Mouse (Mus musculus) liver, embryonic 14.5 days (tissue): ENCODE data around the gene Scel. TPM values are rescaled to one million over a fixed set of nuclear protein-coding genes. Genes with fewer than 3 reads are reported as not detected.

Experiments used
- ATAC-seq: fragments of 200-750 bp; cut with Nextera tagmentation; 2 replicates; pipeline ENCODE4 v1.8.0; 2017; ENCODE audit warnings: moderate number of reproducible peaks, mild to moderate bottlenecking, moderate library complexity; ENCODE audit not compliant: insufficient read depth
- DNase-seq, 3 experiments: peaks; one replicate each; pipeline ENCODE4 v3.0.0-alpha.2; 2012 to 2013; ENCODE audit warnings: low read depth in 3 of 3, low spot score in 3 of 3
- H3K27ac ChIP-seq: fragments of 300-500 bp; sonication (generic); 2 replicates; pipeline ENCODE4 v1.5.1; 2014; ENCODE audit warnings: moderate library complexity, mild to moderate bottlenecking, control low read depth, inconsistent platforms
- H3K27me3 ChIP-seq: fragments of 300-500 bp; sonication (generic); 2 replicates; pipeline ENCODE4 v1.6.1; 2014; ENCODE audit warnings: mild to moderate bottlenecking, low read length, moderate library complexity; ENCODE audit not compliant: control insufficient read depth, insufficient read depth
- H3K36me3 ChIP-seq: fragments of 300-500 bp; sonication (generic); replicated peaks from 2 replicates; pipeline ENCODE4 v1.6.1; 2014; ENCODE audit warnings: low read depth; ENCODE audit not compliant: control insufficient read depth, insufficient read depth
- H3K4me1 ChIP-seq, 2 experiments: fragments of 200-500 bp in 1 of 2; fragments of 300-500 bp in 1 of 2; sonication (generic) in 1 of 2; replicated peaks; 2 replicates each; pipeline ENCODE4 v1.6.1; 2012 to 2014; ENCODE audit warnings: antibody characterized with exemption in 1 of 2, inconsistent platforms in 1 of 2, low read length in 1 of 2; ENCODE audit not compliant: control insufficient read depth in 2 of 2, insufficient read depth in 2 of 2
- H3K4me2 ChIP-seq: fragments of 300-500 bp; sonication (generic); 2 replicates; pipeline ENCODE4 v1.6.1; 2014; ENCODE audit warnings: low read depth, mild to moderate bottlenecking, control low read depth, moderate library complexity
- H3K4me3 ChIP-seq, 2 experiments: fragments of 200-500 bp in 1 of 2; fragments of 300-500 bp in 1 of 2; sonication (generic) in 1 of 2; 2 replicates each; pipeline ENCODE4 v1.5.1; 2012 to 2014; ENCODE audit warnings: low read depth in 2 of 2, low read length in 2 of 2, mild to moderate bottlenecking in 2 of 2, control low read depth in 1 of 2, inconsistent platforms in 1 of 2, moderate library complexity in 1 of 2; ENCODE audit not compliant: insufficient read depth in 1 of 2
- H3K9ac ChIP-seq: fragments of 300-500 bp; sonication (generic); replicated peaks from 2 replicates; pipeline ENCODE4 v1.6.1; 2014; ENCODE audit warnings: mild to moderate bottlenecking, control low read depth, moderate library complexity
- H3K9me3 ChIP-seq: fragments of 300-500 bp; sonication (generic); 2 replicates; pipeline ENCODE4 v1.6.1; 2016; ENCODE audit warnings: low read length, mixed read lengths; ENCODE audit not compliant: control insufficient read depth
- CTCF ChIP-seq: IDR thresholded peaks from 2 replicates; pipeline ENCODE4 v1.5.1; 2016; ENCODE audit warnings: antibody characterized with exemption, low read depth, control low read depth
- EP300 ChIP-seq: IDR thresholded peaks from 2 replicates; pipeline ENCODE4 v1.6.1; 2016; ENCODE audit warnings: antibody characterized with exemption, low read depth
- WGBS: fragments of 180-500 bp; shearing (Covaris S2); extraction: QIAGEN DNeasy Blood & Tissue Kit; methylation state at CpG from one replicate; pipeline ENCODE4 v1.1.7; 2014; ENCODE audit not compliant: insufficient replicate concordance; 5-methylcytosine and 5-hydroxymethylcytosine counted together
- polyA plus RNA-seq, 2 experiments: library from polyadenylated mRNA; depleted of rRNA in 1 of 2; stranded (reverse) in 1 of 2; unstranded in 1 of 2; fragments of >200 nt; fragmentation: Nextera tagmentation in 1 of 2; extraction: Ambion mirVana in 1 of 2; gene quantifications; 2 replicates each; pipeline versions ENCODE4 v1.2.1 to v1.2.3; 2012 to 2014

Gene Scel
- 0.03 and 0.08 TPM in 2 replicates for polyA plus RNA-seq (2012; rRNA removed)
- 0.06 TPM in 1 of 2 replicates, not detected in the other for polyA plus RNA-seq (2014; fragmentation: Nextera tagmentation; extraction: Ambion mirVana)

- no peak for TF ChIP-seq CTCF
- TF ChIP-seq EP300, result no peak
- no peak for DNase-seq
- H3K9ac ChIP-seq, result no peak within 1 kb of the TSS
- no peaks in the 10 kb centered on the region for H3K27me3 ChIP-seq
- H3K9me3 ChIP-seq, result no peaks in the 10 kb centered on the region
- no peak for ATAC-seq
- WGBS, result 21% methylated on average over 14 of the region's 14 CpGs
- H3K27ac ChIP-seq, result no peak within 1 kb of the TSS
- no peaks in the 10 kb centered on the region for H3K4me1 ChIP-seq
- no peak within 1 kb of the TSS for H3K4me2 ChIP-seq
- H3K4me3 ChIP-seq, result no peak within 1 kb of the TSS
- no peaks in the 10 kb centered on the region for H3K36me3 ChIP-seq
These were observed at the start of gene Scel for GRCm38 (mm10) chr14:103512802-103513472. Gene Scel, plus strand, starts transcription at chr14:103513342.

GRCm38 (mm10) chr14:103468691-103469463 is 44.3 kb upstream of the Scel start:
- H3K4me3 ChIP-seq, result no peak overlapping the region
- H3K4me2 ChIP-seq, result no peak overlapping the region; the same call in 1 of the 2 replicates
- no peak for ATAC-seq

GRCm38 (mm10) chr14:103469464-103470015 is 43.6 kb upstream of the Scel start:
- Histone ChIP-seq H3K4me2 (peak overlapping the region; percentile 38), H3K27ac (no peak overlapping the region)
- WGBS, result 41% methylated on average over 12 of the region's 12 CpGs

More at GRCm38 (mm10) chr14:103468691-103469463, 44.3 kb upstream of the Scel start:
- Histone ChIP-seq H3K4me1 (no peaks in the 10 kb centered on the region), H3K9me3 (no peaks in the 10 kb centered on the region), H3K27me3 (no peaks in the 10 kb centered on the region), H3K27ac (no peak overlapping the region), H3K36me3 (no peaks in the 10 kb centered on the region), H3K9ac (no peak overlapping the region)
- no peak for TF ChIP-seq EP300
- TF ChIP-seq CTCF, result no peak
- no peak for DNase-seq
- 66% methylated on average over 12 of the region's 12 CpGs for WGBS

GRCm38 (mm10) chr14:103471074-103471778 is 41.9 kb upstream of the Scel start:
- Histone ChIP-seq H3K4me3 (no peak overlapping the region), H3K9me3 (no peaks in the 10 kb centered on the region), H3K36me3 (no peaks in the 10 kb centered on the region), H3K27ac (no peak overlapping the region), H3K27me3 (no peaks in the 10 kb centered on the region), H3K4me1 (no peaks in the 10 kb centered on the region), H3K4me2 (no peak overlapping the region), H3K9ac (no peak overlapping the region)
- no peak for TF ChIP-seq EP300
- no peak for ATAC-seq
- 32% methylated on average over 3 of the region's 3 CpGs for WGBS
- DNase-seq, result no peak

More at GRCm38 (mm10) chr14:103469464-103470015, 43.6 kb upstream of the Scel start:
- no peaks in the 10 kb centered on the region for H3K9me3 ChIP-seq
- peak; percentile 57; the same call in 1 of the 2 replicates for ATAC-seq
- no peak overlapping the region for H3K9ac ChIP-seq
- peak; percentile 61 for TF ChIP-seq CTCF
- TF ChIP-seq EP300, result no peak
- no peaks in the 10 kb centered on the region for H3K4me1 ChIP-seq
- no peaks in the 10 kb centered on the region for H3K27me3 ChIP-seq
- peak; percentile 26 to 51 (median 36) for DNase-seq
- H3K36me3 ChIP-seq, result no peaks in the 10 kb centered on the region
- 0 out of 4 replicates have a peak overlapping the region, but pooled peaks of 1 of the 2 experiments have one; percentile 33 for H3K4me3 ChIP-seq
